Mouse (Mus musculus) liver, embryonic 11.5 days (tissue): ENCODE data around the gene AW549877. TPM values are rescaled to one million over a fixed set of nuclear protein-coding genes. Genes with fewer than 3 reads are reported as not detected.

ENCODE experiments used
- ATAC-seq: fragments of 200-750 bp; cut with Nextera tagmentation; replicated peaks from 2 replicates; pipeline ENCODE4 v1.8.0; 2017; ENCODE audit warnings: moderate number of reproducible peaks, mild to moderate bottlenecking, moderate TSS enrichment, moderate library complexity; ENCODE audit not compliant: low FRiP score
- DNase-seq: peaks from one replicate; pipeline ENCODE4 v3.0.0-alpha.2; 2017; ENCODE audit warnings: low spot score
- H3K27ac ChIP-seq: fragments of 300-500 bp; sonication (generic); 2 replicates; pipeline ENCODE4 v1.5.1; 2014; ENCODE audit warnings: mild to moderate bottlenecking, low read depth, low read length, control low read depth
- H3K27me3 ChIP-seq: fragments of 300-500 bp; sonication (generic); replicated peaks from 2 replicates; pipeline ENCODE4 v1.6.1; 2014; ENCODE audit warnings: low read length, mixed read lengths; ENCODE audit not compliant: control insufficient read depth, insufficient read depth
- H3K36me3 ChIP-seq: fragments of 300-500 bp; sonication (generic); 2 replicates; pipeline ENCODE4 v1.6.1; 2014; ENCODE audit warnings: mild to moderate bottlenecking, low read length, moderate library complexity, mixed read lengths; ENCODE audit not compliant: control insufficient read depth, insufficient read depth
- H3K4me1 ChIP-seq: fragments of 300-500 bp; sonication (generic); replicated peaks from 2 replicates; pipeline ENCODE4 v1.6.1; 2014; ENCODE audit warnings: low read length, mixed read lengths; ENCODE audit not compliant: control insufficient read depth, insufficient read depth
- H3K4me2 ChIP-seq: fragments of 300-500 bp; sonication (generic); 2 replicates; pipeline ENCODE4 v1.6.1; 2014; ENCODE audit warnings: mild to moderate bottlenecking, control low read depth, moderate library complexity
- H3K4me3 ChIP-seq: fragments of 300-500 bp; sonication (generic); 2 replicates; pipeline ENCODE4 v1.5.1; 2014; ENCODE audit warnings: low read depth, low read length, control low read depth
- H3K9ac ChIP-seq: fragments of 300-500 bp; sonication (generic); 2 replicates; pipeline ENCODE4 v1.6.1; 2014; ENCODE audit warnings: low read depth, low read length, control low read depth
- H3K9me3 ChIP-seq: fragments of 300-500 bp; sonication (generic); 2 replicates; pipeline ENCODE4 v1.6.1; 2016; ENCODE audit warnings: low read length, inconsistent platforms, mixed read lengths; ENCODE audit not compliant: control insufficient read depth
- WGBS: fragments of 180-500 bp; shearing (Covaris S2); extraction: QIAGEN DNeasy Blood & Tissue Kit; methylation state at CpG from one replicate; pipeline ENCODE4 v1.1.7; 2014; 5-methylcytosine and 5-hydroxymethylcytosine counted together
- polyA plus RNA-seq: library from polyadenylated mRNA; unstranded; fragments of >200 nt; fragmentation: Nextera tagmentation; extraction: Ambion mirVana; gene quantifications from 2 replicates; pipeline ENCODE4 v1.2.1, GENCODE M21; 2014

Gene AW549877
- polyA plus RNA-seq, 1 experiment from 2014 or later, result 20.8 TPM

- H3K36me3 ChIP-seq, result peaks cover 4% of the 10 kb centered on the region; the same call in 1 of the 2 replicates
- no peaks in the 10 kb centered on the region for H3K27me3 ChIP-seq
- no peaks in the 10 kb centered on the region for H3K9me3 ChIP-seq
- WGBS, result 22% methylated on average over 14 of the region's 14 CpGs
- ATAC-seq (no peak), DNase-seq (no peak)
- peak overlapping the region; percentile 70 for H3K9ac ChIP-seq
- H3K27ac ChIP-seq, result peak overlapping the region; percentile 82
- peaks cover 2% of the 10 kb centered on the region; the same call in 1 of the 2 replicates for H3K4me1 ChIP-seq
- peak overlapping the region; percentile 83 for H3K4me2 ChIP-seq
- peak overlapping the region; percentile 60 for H3K4me3 ChIP-seq
These were observed 895 bp upstream of the AW549877 start for GRCm38 (mm10) chr15:3996267-3997010.

GRCm38 (mm10) chr15:3994852-3995447 is 594 bp downstream of the AW549877 start:
- Histone ChIP-seq H3K27me3 (no peaks in the 10 kb centered on the region), H3K27ac (peak overlapping the region; percentile 87), H3K4me2 (peak overlapping the region; percentile 63), H3K36me3 (peaks cover 7% of the 10 kb centered on the region; the same call in 1 of the 2 replicates), H3K4me1 (peaks cover 2% of the 10 kb centered on the region; the same call in 1 of the 2 replicates), H3K9ac (peak overlapping the region; percentile 83), H3K9me3 (no peaks in the 10 kb centered on the region), H3K4me3 (peak overlapping the region; percentile 76)
- ATAC-seq (no peak), DNase-seq (no peak)
- WGBS, result 25% methylated on average over 14 of the region's 14 CpGs

- no peak for DNase-seq
- Histone ChIP-seq H3K27ac (no peak overlapping the region), H3K4me1 (no peaks in the 10 kb centered on the region), H3K9me3 (no peaks in the 10 kb centered on the region), H3K4me2 (no peak overlapping the region), H3K36me3 (peaks cover 18% of the 10 kb centered on the region; the same call in 1 of the 2 replicates), H3K27me3 (no peaks in the 10 kb centered on the region), H3K9ac (no peak overlapping the region), H3K4me3 (no peak overlapping the region)
- ATAC-seq, result no peak
- WGBS, result 51% methylated on average over 2 of the region's 2 CpGs
These were observed 7.6 kb downstream of the AW549877 start for GRCm38 (mm10) chr15:3987981-3988380.

GRCm38 (mm10) chr15:3984876-3985275 is 10.7 kb downstream of the AW549877 start:
- H3K27me3 ChIP-seq, result no peaks in the 10 kb centered on the region
- WGBS, result 77% methylated on average over 2 of the region's 2 CpGs
- H3K9ac ChIP-seq, result no peak overlapping the region
- no peak overlapping the region for H3K27ac ChIP-seq
- no peaks in the 10 kb centered on the region for H3K9me3 ChIP-seq
- no peak overlapping the region for H3K4me2 ChIP-seq
- ATAC-seq (no peak), DNase-seq (no peak)
- peaks cover 14% of the 10 kb centered on the region; the same call in 1 of the 2 replicates for H3K36me3 ChIP-seq
- peaks cover 3% of the 10 kb centered on the region for H3K4me1 ChIP-seq
- H3K4me3 ChIP-seq, result no peak overlapping the region

- Histone ChIP-seq H3K4me3 (no peak overlapping the region), H3K4me2 (no peak overlapping the region), H3K9me3 (no peaks in the 10 kb centered on the region), H3K36me3 (peaks cover 14% of the 10 kb centered on the region; the same call in 1 of the 2 replicates), H3K27me3 (no peaks in the 10 kb centered on the region), H3K4me1 (peaks cover 7% of the 10 kb centered on the region), H3K27ac (no peak overlapping the region), H3K9ac (no peak overlapping the region)
- ATAC-seq (no peak), DNase-seq (no peak)
- WGBS, result 88% methylated on average over 5 of the region's 5 CpGs
These were observed 12.8 kb downstream of the AW549877 start for GRCm38 (mm10) chr15:3982732-3983131.

- Histone ChIP-seq H3K4me2 (peak overlapping the region; percentile 78), H3K36me3 (peaks cover 3% of the 10 kb centered on the region; the same call in 1 of the 2 replicates), H3K27ac (peak overlapping the region; percentile 88; the same call in 1 of the 2 replicates), H3K9me3 (no peaks in the 10 kb centered on the region), H3K9ac (peak overlapping the region; percentile 91), H3K27me3 (no peaks in the 10 kb centered on the region), H3K4me1 (peaks cover 7% of the 10 kb centered on the region), H3K4me3 (peak overlapping the region; percentile 72)
- DNase-seq (no peak), ATAC-seq (peak; percentile 52)
- 71% methylated on average over 3 of the region's 3 CpGs for WGBS
These were observed 15.7 kb downstream of the AW549877 start for GRCm38 (mm10) chr15:3979871-3980270.

GRCm38 (mm10) chr15:3979061-3979848 is 16.3 kb downstream of the AW549877 start, which contains the start of gene Fbxo4:
Gene Fbxo4, minus strand, starts transcription at chr15:3979573.
- Histone ChIP-seq H3K4me2 (peak within 1 kb of the TSS; percentile 78), H3K9me3 (no peaks in the 10 kb centered on the region), H3K4me3 (peak within 1 kb of the TSS; percentile 72), H3K9ac (peak within 1 kb of the TSS; percentile 91), H3K4me1 (peaks cover 7% of the 10 kb centered on the region), H3K27me3 (no peaks in the 10 kb centered on the region), H3K27ac (peak within 1 kb of the TSS; percentile 88), H3K36me3 (peaks cover 3% of the 10 kb centered on the region; the same call in 1 of the 2 replicates)
- DNase-seq (peak; percentile 75), ATAC-seq (peak; percentile 94)
- 1% methylated on average over 61 of the region's 61 CpGs for WGBS

GRCm38 (mm10) chr15:3978279-3978678 is 17.3 kb downstream of the AW549877 start:
- Histone ChIP-seq H3K4me2 (no peak overlapping the region; the same call in 1 of the 2 replicates), H3K36me3 (peaks cover 3% of the 10 kb centered on the region; the same call in 1 of the 2 replicates), H3K9me3 (no peaks in the 10 kb centered on the region), H3K4me3 (no peak overlapping the region), H3K4me1 (peaks cover 7% of the 10 kb centered on the region), H3K9ac (no peak overlapping the region), H3K27ac (no peak overlapping the region), H3K27me3 (no peaks in the 10 kb centered on the region)
- 91% methylated on average over 2 of the region's 2 CpGs for WGBS
- ATAC-seq, result no peak
- DNase-seq, result no peak
